Mouse (Mus musculus) lung, adult 2 months (tissue): ENCODE measurements around the gene Nbea. TPM values are rescaled to one million over a fixed set of nuclear protein-coding genes. Genes with fewer than 3 reads are reported as not detected.

Source experiments
- DNase-seq: peaks from one replicate; pipeline ENCODE4 v3.0.0; 2022
- H3K4me1 ChIP-seq: fragments of 200-500 bp; 2 replicates; pipeline ENCODE4 v1.6.1; 2011; ENCODE audit warnings: low read length; ENCODE audit not compliant: control insufficient read depth, insufficient read depth
- H3K4me3 ChIP-seq: fragments of 200-500 bp; replicated peaks from 2 replicates; pipeline ENCODE3; 2011; ENCODE audit warnings: low read depth, mild to moderate bottlenecking, control low read depth, low read length; ENCODE audit errors: extremely low read depth
- CTCF ChIP-seq: fragments of 200-500 bp; IDR thresholded peaks from 2 replicates; pipeline ENCODE4 v1.5.1; 2011; ENCODE audit warnings: mild to moderate bottlenecking, low read length, control low read depth; ENCODE audit not compliant: insufficient read depth
- POLR2A ChIP-seq: fragments of 200-500 bp; IDR thresholded peaks from 2 replicates; pipeline ENCODE4 v1.6.1; 2011; ENCODE audit warnings: low read depth, mild to moderate bottlenecking, control low read depth, low read length, borderline replicate concordance; ENCODE audit errors: extremely low read depth
- WGBS: fragments of 180-500 bp; shearing (Covaris S2); methylation state at CpG from one replicate; pipeline ENCODE4 v1.1.7; 2018; 5-methylcytosine and 5-hydroxymethylcytosine counted together
- polyA plus RNA-seq: library from polyadenylated mRNA; depleted of rRNA; stranded (reverse); fragments of >200 nt; gene quantifications from 2 replicates; pipeline ENCODE4 v1.2.3, GENCODE M21; 2012

Nbea gene
- polyA plus RNA-seq, 1 experiment, result 12.5 TPM

GRCm38 (mm10) chr3:55763591-55763990 is 419.9 kb downstream of the Nbea start:
- 80% methylated on average over 8 of the region's 8 CpGs for WGBS
- no peak for TF ChIP-seq POLR2A
- TF ChIP-seq CTCF, result no peak
- no peak for DNase-seq
- H3K4me1 ChIP-seq, result no peaks in the 10 kb centered on the region
- H3K4me3 ChIP-seq, result no peak overlapping the region

- 48% methylated on average over 8 of the region's 8 CpGs for WGBS
- DNase-seq, result no peak
- TF ChIP-seq CTCF (no peak), POLR2A (no peak)
- no peaks in the 10 kb centered on the region; the same call in 1 of the 2 replicates for H3K4me1 ChIP-seq
- no peak overlapping the region for H3K4me3 ChIP-seq
Measured at GRCm38 (mm10) chr3:55758297-55758696, 425.2 kb downstream of the Nbea start.

GRCm38 (mm10) chr3:55756602-55757190 is 426.8 kb downstream of the Nbea start:
- WGBS, result 80% methylated on average over 11 of the region's 11 CpGs
- DNase-seq, result no peak
- H3K4me1 ChIP-seq, result no peaks in the 10 kb centered on the region; the same call in 1 of the 2 replicates
- no peak overlapping the region for H3K4me3 ChIP-seq
- TF ChIP-seq CTCF (no peak), POLR2A (no peak)

DNA sequence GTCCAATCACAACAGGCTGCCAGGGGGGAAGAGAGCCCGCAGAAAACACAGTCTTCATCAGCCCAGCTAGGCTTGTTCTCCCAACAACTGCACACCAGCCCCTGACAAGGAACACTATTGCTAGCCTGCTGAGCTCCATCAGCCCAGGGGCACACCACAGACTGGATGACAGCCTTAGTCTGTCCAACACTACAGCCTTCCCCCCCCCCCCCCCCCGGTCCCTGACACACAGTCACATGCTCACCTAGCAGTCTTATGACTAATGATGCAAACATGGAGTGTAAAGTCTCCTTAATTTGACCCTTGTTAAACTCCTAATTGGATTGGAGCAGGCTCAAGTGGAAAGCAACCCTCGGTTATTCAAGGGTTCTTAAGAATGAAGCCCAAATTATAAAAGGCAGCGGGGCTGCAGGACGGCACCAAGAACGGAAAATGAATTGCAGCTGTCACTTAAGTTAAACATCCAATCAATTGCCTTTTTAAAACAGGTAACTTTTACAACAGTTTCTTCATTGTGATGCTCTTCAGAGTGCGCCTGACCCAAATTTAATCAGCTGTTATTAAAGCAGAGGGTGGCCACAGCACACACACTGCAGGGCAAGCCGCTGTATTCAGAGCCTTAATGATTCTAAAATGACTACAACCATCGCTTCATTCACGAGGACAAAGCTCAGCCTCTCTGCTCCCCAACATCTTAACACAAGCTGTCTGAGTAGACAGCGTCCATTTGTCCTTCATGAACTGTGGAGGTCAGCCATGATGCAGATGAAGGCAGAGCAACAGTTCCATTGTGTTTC is 427.5 kb downstream of the Nbea start:
- WGBS, result 72% methylated on average over 11 of the region's 11 CpGs
- Histone ChIP-seq H3K4me1 (no peaks in the 10 kb centered on the region; the same call in 1 of the 2 replicates), H3K4me3 (no peak overlapping the region)
- TF ChIP-seq POLR2A, result no peak
- no peak for TF ChIP-seq CTCF
- no peak for DNase-seq

DNA sequence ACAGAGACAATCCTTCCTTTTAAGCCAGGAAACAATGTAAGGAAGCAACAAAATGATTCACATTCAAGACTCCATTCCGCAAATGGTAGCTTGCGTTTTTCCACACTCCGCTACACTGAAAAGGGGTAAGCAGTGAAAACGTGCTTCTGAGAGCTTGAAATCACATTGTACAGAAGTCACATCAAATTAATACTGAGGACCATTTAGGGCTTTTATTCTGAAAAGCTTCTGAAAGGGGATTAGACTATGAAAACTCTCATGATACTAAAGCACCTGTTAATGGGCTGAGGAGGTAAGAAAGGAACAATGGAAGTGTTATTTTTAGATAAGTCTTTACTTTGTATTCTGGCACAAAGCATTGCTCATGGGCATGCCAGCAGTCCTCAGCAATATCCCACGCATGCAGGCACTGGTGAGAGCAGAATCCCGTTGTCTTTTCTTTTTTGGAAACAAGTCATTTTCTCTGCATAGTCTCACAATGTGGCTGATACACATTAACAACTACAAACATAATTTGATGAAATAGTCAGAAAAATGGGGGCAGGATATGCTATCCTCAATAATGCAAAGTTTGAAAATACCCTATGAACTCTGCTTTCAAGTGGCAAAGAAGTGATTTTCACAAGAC is 428.4 kb downstream of the Nbea start:
- Histone ChIP-seq H3K4me3 (no peak overlapping the region), H3K4me1 (no peaks in the 10 kb centered on the region; the same call in 1 of the 2 replicates)
- 74% methylated on average over 6 of the region's 6 CpGs for WGBS
- TF ChIP-seq CTCF (no peak), POLR2A (no peak)
- no peak for DNase-seq

GRCm38 (mm10) chr3:55753872-55754271 is 429.6 kb downstream of the Nbea start:
- TF ChIP-seq POLR2A (no peak), CTCF (no peak)
- no peak for DNase-seq
- H3K4me3 ChIP-seq, result no peak overlapping the region
- 94% methylated on average over 6 of the region's 6 CpGs for WGBS
- H3K4me1 ChIP-seq, result no peaks in the 10 kb centered on the region; the same call in 1 of the 2 replicates

GRCm38 (mm10) chr3:55752558-55752957 is 430.9 kb downstream of the Nbea start:
- TF ChIP-seq POLR2A, result no peak
- TF ChIP-seq CTCF, result no peak
- H3K4me3 ChIP-seq, result no peak overlapping the region
- H3K4me1 ChIP-seq, result no peaks in the 10 kb centered on the region; the same call in 1 of the 2 replicates
- WGBS, result 86% methylated on average over 4 of the region's 4 CpGs
- DNase-seq, result no peak

DNA sequence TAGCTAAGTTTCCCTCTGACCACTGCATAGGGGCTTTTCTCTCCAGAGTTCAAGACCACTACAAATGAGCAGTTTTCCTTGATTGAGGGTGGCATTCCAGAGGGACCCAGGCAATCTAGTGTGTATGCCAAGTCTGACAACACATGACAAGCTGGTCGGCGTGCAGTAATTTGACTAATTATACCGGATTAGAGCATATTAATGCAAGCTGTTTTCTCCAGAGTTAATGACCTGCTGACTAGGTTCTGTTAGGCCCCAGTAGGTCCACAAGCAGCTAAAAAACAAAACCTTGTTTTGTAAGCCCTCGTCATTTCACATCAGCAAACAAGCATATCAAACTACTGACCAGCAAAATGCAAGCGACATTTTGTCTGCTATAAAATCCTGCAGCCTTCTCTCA is 432.1 kb downstream of the Nbea start:
- Histone ChIP-seq H3K4me3 (no peak overlapping the region), H3K4me1 (no peaks in the 10 kb centered on the region; the same call in 1 of the 2 replicates)
- no peak for DNase-seq
- TF ChIP-seq POLR2A (no peak), CTCF (no peak)
- WGBS, result 81% methylated on average over 5 of the region's 5 CpGs

GRCm38 (mm10) chr3:55750445-55751065 is 432.9 kb downstream of the Nbea start:
- TF ChIP-seq POLR2A (no peak), CTCF (no peak)
- WGBS, result 76% methylated on average over 11 of the region's 11 CpGs
- H3K4me3 ChIP-seq, result no peak overlapping the region
- DNase-seq, result no peak
- H3K4me1 ChIP-seq, result no peaks in the 10 kb centered on the region; the same call in 1 of the 2 replicates

DNA sequence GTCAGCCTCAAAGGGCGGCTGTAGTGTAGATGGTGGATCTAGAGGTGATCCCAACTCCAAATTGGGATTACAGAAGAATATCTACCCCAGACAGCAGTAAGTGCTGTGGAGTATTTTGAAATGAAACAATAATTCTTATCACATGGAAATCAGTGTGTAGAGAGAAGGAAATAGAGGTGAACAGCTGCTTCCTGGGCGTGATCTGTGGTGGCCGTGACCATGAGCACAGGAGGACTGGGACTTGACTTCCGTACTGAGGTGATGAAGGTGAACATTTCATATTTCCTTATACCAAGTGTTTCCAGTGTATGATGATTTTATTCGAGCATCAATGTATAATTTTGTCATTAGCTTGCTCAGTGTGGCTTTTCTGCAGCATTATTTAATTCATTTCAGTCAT is 439.6 kb downstream of the Nbea start:
- 63% methylated on average over 5 of the region's 5 CpGs for WGBS

More for the DNA sequence above, 439.6 kb downstream of the Nbea start:
- TF ChIP-seq CTCF (no peak), POLR2A (no peak)
- no peaks in the 10 kb centered on the region for H3K4me1 ChIP-seq
- no peak for DNase-seq
- H3K4me3 ChIP-seq, result no peak overlapping the region
